Mouse (Mus musculus) retina, embryonic 14.5 days (tissue): ENCODE measurements around the gene Pld4.

Experiments used
- DNase-seq: peaks from one replicate; pipeline ENCODE4 v3.0.0-alpha.2; 2015; ENCODE audit warnings: low spot score

The Pld4 gene

DNA sequence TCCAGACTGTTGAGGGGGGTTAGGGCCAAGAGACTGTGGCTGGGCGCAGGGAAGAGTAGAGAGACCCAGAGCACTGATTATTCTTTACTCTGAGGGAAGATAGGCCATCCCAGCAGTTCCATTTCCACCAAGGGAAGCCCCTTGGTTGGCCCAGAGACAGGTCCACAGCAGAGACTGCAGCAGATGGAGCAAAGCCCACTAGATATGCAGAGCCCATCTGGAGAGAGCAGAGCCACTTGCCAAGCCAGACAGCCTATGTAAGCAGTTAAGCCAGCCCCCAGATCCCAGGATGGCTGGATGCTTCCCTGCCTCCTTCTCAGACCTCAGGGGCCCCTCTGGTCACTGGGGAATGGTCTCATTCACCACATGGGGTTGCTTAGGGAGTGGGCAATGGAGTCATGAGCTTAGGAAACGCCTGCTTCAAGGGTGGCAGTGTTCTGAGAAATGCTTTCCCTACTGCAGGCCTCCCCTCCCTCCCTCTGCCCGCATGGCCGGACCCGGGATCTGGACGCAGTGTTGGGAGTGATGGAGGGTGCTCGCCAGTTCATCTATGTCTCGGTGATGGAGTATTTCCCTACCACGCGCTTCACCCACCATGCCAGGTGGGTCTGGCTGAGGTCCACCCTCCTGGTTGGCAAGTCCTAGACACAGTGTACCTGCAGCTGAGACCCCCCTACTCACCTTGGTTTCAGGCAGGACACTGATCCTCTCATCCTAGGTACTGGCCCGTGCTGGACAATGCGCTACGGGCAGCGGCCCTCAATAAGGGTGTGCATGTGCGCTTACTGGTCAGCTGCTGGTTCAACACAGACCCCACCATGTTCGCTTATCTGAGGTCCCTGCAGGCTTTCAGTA lies 6.8 kb downstream of the Pld4 start:
- no peak for DNase-seq

- no peak for DNase-seq
Observed at GRCm38 (mm10) chr12:112768166-112768565, 7.7 kb downstream of the Pld4 start.

DNA sequence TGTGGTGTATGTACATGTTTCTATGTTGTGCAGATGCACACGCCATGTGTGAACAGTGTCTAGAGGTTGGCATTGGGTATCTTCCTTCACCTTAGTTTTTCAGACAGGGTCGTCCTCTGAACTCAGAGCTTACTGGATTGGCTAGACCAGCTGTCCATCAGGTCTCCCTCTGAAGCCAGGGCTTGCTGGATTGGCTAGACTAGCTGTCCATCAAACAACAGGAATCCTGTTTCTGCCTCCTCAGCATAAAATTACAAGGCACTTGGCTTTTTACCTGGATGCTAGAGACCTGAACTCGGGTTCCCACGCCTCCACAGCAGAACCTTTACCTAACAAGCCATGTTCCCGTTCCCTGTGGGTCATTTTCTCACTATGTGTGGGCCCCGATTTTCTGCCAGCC lies 8.6 kb downstream of the Pld4 start:
- DNase-seq, result no peak

DNA sequence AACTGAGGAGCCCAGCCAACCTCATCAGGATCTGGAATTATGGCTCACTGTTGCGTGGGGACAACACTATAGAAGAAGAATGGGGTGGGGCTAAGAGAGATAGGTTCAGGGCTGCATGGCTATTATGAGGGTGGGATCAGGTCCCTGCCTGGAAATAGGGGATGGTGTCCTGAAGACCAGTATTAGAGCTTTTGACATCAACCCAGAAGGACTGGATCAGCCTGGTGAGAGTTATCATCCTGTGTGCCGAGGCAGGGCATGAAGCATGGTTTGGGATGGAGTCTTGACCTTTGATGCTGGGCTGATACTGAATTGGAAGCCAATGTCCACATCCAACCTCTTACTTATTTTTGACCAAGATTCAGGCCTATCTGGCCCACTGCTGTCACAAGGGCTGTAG lies 9.3 kb downstream of the Pld4 start:
- DNase-seq, result no peak

DNA sequence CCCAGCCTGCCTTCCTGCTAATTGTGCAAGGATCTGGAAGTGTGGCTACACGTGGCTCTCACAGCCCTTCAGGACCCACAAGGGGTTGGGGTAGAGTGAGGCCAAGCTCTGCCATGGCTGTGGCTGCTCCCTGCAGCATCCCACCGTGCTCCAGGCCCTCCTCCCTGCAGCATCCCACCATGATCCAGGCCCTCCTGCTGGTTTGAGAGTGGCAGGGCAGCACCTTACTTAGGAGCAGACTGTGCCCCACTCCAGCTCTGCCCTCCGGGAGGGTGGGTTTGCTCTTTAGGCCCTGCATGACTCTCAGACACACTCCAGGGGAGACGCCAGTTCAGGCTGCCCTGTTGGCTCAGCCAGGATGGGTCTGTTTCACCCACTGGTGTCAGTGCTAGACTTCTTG lies 9.9 kb downstream of the Pld4 start:
- DNase-seq, result no peak

DNA sequence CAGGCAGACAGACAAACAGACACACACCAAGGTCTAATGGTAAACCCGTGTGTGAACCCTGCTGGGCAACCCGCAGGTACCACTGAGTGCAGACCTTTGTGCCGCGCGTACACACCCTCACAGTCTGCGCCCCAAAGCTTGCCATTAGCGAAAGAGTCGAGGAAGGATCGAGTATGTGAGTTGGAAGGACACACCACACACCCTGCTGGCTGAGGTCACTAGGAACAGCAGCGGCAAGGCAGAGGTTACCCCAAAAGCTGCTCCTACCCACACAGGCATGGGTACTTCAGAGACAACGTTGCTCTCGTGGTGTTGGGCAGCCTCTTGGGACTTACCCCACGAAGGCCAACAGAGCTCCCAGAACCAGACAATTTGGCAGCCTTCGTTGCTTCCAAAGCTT lies 11.9 kb downstream of the Pld4 start:
- no peak for DNase-seq

DNA sequence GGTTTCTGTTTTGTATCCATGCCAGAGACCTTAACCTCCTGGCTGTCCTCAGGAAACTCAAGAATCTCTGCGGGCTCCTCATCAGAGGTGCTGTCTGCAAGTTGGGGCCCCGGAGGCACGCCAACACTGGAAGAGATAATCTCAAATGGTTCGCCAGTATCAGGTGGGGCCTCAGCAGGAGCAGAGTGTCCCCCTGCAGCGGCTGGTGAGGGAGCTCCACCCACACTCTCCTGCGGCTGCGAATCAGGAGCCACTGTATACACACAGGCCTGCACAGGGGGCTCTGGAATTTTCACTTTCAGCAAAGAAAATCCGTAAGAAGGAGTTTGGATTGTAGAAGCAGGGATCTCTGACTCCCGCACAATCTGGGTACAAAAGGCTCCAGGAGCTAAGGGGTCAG lies 12.9 kb downstream of the Pld4 start:
- no peak for DNase-seq

- no peak for DNase-seq
Observed at GRCm38 (mm10) chr12:112774026-112774425, 13.6 kb downstream of the Pld4 start.

GRCm38 (mm10) chr12:112774481-112774880 lies 14.0 kb downstream of the Pld4 start:
- DNase-seq, result no peak

DNA sequence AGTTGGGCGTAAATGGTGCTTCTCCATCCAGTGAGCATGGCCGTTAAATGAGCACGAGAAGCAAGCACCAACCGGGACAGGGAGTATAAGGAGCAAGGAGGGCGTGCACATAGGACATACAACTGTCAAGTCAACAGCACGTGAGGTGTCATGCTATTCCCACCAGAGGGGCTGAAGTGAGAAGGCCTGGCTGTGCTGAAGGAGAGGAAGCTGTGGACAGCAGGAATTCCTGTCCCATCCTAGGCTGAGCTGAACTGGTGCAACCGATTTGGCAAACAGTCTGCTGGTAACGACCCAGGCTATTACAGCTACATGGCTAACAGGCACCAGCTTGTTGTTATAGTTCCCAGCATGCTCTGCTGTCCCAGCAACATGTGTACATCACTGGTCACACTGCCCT lies 30.6 kb downstream of the Pld4 start:
- no peak for DNase-seq

DNA sequence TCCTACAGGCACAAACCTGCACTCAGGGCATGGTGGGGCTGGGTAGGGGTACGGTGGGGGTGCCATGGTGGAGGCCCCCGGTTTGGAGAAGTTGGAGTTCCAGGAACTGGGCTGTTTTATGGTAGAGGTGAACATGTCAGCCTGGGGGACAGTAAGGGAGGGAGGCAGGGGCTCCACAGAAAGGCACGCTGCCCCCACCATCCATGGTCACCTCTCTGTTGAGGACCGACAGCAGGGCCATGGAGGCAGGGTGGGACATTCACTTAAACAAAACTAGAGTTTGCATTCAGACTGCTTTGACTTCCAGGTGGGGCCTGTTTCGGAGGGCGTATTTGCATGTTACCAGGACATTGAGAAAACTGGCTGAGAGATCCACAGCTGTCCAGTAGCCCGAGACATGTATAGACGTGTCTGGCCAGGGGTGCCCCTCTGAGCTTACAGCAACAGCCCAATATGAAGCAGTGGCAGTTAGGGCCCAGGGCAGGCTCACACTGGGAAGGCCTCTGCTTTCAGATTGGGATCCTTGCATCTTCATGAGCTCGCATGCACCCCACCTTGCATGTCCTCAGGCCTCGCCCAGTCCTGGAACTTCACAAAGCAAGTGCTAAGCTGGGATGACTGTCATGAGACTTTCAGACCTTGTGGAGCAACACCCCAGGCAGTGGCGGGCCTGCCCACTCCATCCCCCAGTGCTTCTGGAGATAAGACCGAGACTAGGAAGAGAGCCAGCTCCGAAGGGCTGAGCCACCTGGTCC lies 33.3 kb downstream of the Pld4 start:
- no peak for DNase-seq

- DNase-seq, result no peak
Observed at GRCm38 (mm10) chr12:112794356-112794816, 33.9 kb downstream of the Pld4 start.

DNA sequence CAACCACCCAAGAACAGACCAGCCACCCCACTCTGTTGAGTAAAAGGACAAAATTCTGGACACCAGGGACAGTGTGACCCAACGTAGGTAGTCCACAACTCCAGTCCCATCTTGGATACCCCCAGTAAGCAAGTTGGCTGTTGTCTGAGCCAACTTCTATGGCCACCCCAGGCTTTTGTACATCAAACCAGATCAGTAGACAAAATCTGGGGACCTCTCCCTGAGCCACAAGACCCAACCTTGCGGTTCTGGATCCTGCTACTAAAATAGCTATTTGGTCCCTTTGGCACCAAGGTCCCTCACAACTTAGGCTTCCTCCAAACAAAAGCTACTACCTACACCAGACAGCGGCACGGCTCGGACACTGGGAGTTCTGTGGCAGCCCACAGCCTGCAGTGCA lies 34.5 kb downstream of the Pld4 start:
- DNase-seq, result no peak

DNA sequence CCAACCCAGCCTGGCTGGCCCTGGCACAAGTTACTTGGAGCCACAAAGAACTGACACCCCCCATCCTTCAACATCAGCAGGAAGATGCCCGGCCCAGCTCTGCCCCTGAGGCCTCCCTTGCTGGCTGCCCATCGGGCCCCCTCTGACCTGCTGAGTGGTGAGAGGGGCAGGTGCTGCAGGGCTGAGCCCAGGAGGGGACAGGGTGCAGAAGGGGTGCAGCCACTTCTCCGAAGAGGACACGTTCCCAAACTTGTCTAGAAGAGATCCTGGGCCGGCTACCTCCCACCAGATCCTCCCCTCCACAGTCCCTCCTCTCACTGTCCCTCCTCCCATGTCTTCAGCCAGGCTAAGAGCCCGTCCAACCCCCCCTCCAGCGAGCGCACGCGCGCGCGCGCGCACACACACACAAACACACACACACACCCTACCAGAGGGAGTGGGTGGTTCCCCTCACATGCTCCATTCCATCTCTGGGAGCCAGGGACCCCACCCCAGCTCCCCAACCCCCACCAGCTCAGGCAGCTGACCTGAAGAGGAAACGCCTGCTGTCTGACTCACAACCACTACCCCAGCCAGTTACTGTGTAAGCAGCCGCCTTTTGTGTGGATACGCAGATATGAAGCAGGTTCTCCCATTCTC lies 35.1 kb downstream of the Pld4 start:
- no peak for DNase-seq

GRCm38 (mm10) chr12:112796551-112797510 lies 36.4 kb downstream of the Pld4 start:
- DNase-seq, result no peak

GRCm38 (mm10) chr12:112797672-112798331 lies 37.3 kb downstream of the Pld4 start:
- DNase-seq, result no peak

- no peak for DNase-seq
Observed at GRCm38 (mm10) chr12:112798332-112798681, 37.9 kb downstream of the Pld4 start.

DNA sequence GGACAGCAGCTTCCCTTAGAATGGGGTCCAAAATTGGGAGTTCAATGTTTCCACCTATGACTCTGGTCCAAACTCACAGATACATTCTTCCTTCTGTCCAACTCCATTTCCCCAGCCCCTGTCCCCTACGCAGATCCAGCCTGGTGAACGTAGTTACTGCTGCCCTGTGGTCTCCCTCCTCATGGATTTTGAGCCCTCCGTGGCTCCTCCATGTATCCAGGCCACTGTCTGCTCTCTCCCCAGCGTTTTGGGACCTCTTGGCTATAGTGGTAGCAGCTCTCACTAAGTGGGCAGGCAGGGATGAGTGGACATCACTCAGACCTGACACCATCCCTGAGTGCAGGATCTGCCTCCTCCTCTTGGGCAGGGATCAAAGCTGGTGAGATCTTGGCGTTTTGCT lies 38.3 kb downstream of the Pld4 start:
- DNase-seq, result no peak

- DNase-seq, result no peak
Observed at GRCm38 (mm10) chr12:112799237-112799970, 38.9 kb downstream of the Pld4 start.

- peak; percentile 87 for DNase-seq
Observed at GRCm38 (mm10) chr12:112800476-112800875, 40.0 kb downstream of the Pld4 start.
